Mouse (Mus musculus): ENCODE measurements at regions not wholly inside any gene's neighbourhood (a gene's known extent, or its start where the extent isn't known, plus 50 kb on each side); places are given as distances from the start of the nearest gene placed in this dataset.

GRCm38 (mm10) chr4:72377520-72377919, 176.8 kb upstream of the Tle1 start:
- no peak for DNase-seq (ENCODE audit: low spot score in 2 of 2)

GRCm38 (mm10) chr4:72351985-72352384, 151.3 kb upstream of the Tle1 start:
- no peak for DNase-seq (ENCODE audit: low spot score in 2 of 2)

DNA sequence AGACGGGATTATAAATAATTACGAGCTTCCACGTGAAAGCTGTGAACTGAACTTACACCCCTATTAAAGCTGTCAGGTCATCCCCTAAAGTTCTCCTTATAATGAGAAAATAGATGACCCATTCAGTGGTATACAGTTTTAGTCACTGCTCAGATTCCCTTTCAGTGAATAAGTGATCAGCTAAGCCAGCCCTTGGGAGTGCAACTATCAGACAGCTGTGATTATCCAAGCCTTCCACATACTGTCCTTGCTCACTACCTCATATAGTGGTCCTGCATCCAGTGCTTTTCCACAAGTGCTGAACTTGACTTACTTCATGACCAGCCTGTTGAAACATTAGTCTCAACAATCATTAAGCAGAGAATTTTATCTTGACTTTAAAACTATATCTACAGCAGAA, 131.2 kb upstream of the Tle1 start:
- DNase-seq (ENCODE audit: low spot score in 2 of 2): no peak

DNA sequence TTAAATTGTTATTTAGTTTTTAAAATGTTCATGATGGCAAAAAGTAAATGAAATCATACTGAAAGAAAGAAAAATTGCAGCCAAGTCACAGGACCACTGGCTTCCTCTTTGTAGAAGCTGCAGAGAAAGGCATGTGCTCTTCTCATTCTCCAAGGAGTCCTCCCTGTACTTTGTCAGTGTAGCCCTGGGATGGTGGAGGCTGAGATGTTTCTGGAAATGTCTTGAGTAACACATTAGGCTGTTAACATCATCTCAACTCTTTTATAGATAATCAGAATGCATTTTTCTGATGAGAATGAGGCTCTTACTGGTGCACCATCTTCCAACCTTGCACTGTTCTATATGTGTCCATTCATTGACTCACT, 128.3 kb upstream of the Tle1 start:
- no peak for DNase-seq (ENCODE audit: low spot score in 2 of 2)

DNA sequence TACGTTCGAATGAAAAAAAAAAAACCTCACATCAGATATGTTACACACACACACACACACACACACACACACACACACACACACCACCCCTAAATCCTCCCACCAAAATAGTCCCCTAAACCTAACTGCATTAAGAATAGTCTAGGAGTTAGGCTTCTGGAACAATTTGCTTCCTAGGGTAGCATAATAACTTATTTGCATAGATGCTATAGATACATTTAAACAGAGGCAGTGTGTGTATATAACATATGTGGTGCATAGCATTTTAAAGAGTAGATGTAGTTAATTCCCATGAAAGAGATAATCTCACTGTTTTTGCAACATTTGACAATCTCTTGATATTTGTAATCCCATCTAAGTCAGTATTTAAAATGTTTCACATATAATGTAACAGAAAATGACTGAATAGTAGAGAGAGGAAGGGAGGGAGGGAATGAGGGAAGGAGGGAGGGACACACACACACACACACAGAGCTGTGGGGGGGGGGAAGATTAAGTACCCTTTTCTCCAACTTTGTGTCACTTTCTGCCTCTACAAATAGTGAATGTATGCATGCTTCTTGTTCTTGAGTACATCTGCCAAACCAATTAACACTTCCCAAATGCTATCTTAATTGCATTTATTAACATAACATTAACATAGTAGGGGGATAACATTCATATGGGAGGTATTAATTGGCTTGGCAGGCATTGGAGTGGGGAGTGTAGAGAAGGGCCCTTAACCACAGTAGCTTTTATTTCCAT, 127.7 kb upstream of the Tle1 start:
- no peak for DNase-seq (ENCODE audit: low spot score in 2 of 2)

DNA sequence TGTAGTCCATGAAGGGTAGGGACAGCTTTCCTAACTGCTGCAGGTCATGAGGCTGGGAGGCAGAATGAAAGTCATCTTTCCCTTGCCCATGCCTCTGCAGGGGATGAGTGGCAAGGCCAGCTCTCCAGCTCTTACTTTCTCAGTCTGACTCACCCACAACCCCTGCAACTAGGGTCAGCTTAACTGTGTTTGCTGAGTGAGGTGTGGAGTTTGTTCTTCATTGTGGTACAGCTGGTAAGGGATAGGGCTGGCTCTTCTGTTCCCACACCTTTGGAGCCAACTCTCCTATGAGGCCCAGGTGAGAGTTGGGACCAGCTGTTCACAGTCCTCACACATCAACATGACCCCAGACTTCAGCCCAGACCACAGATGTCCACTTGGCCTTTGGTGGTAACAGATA, 124.2 kb upstream of the Tle1 start:
- no peak for DNase-seq (ENCODE audit: low spot score in 2 of 2)

GRCm38 (mm10) chr4:72285112-72285675, 84.5 kb upstream of the Tle1 start:
- no peak for DNase-seq (ENCODE audit: low spot score in 2 of 2)

DNA sequence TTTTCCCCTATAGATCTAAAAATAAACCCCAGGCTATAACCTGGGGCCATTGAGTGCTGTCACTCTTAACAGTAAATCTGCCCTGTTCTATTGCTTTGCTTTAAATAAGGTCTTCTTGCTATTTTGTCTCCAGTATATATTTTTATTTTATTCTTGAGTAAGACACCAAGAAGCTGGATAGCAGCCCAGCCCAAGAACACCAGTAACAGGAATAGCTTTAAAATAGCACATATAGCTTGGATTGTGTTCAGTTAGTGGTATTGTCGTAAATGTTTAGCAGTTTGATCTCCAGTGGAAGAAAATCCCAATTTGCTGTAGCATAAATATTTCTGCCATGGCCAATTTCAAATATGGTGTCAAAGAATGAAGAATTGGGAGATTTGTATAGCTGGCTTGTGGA, 49.8 kb upstream of the Tle1 start:
- DNase-seq (ENCODE audit: low spot score in 2 of 2): no peak

Measured in adrenal gland, adult 18-20 months (tissue).